Mouse (Mus musculus) CH12.LX (cell line): ENCODE data around the gene 1700030K09Rik.

Source experiments
- CHD2 ChIP-seq: IDR thresholded peaks from 2 replicates; pipeline ENCODE4 v1.6.1; 2011; ENCODE audit warnings: low read length, improper control_type of control experiment
- CTCF ChIP-seq, 2 experiments: IDR thresholded peaks in 1 of 2; conservative IDR thresholded peaks in 1 of 2; 2 replicates each; pipeline ENCODE4 v1.5.1; 2011 to 2012; ENCODE audit warnings: low read depth in 2 of 2, low read length in 2 of 2, improper control_type of control experiment in 1 of 2, inconsistent platforms in 1 of 2, mild to moderate bottlenecking in 1 of 2, moderate library complexity in 1 of 2
- E2F4 ChIP-seq: IDR thresholded peaks from 2 replicates; pipeline ENCODE4 v1.6.1; 2011; ENCODE audit warnings: low read depth, low read length, improper control_type of control experiment; ENCODE audit not compliant: insufficient replicate concordance
- ELF1 ChIP-seq: IDR thresholded peaks from 2 replicates; pipeline ENCODE4 v1.6.1; 2014; ENCODE audit warnings: low read depth, mild to moderate bottlenecking, inconsistent platforms, low read length, improper control_type of control experiment
- EP300 ChIP-seq: IDR thresholded peaks from 2 replicates; pipeline ENCODE4 v1.6.1; 2011; ENCODE audit warnings: low read length, improper control_type of control experiment
- JUN ChIP-seq: IDR thresholded peaks from 2 replicates; pipeline ENCODE4 v1.6.1; 2011; ENCODE audit warnings: low read depth, mild to moderate bottlenecking, low read length, improper control_type of control experiment, moderate library complexity; ENCODE audit not compliant: insufficient read depth
- KAT2A ChIP-seq: IDR thresholded peaks from 2 replicates; pipeline ENCODE4 v1.6.1; 2012; ENCODE audit warnings: low read length, improper control_type of control experiment, inconsistent platforms; ENCODE audit not compliant: insufficient replicate concordance
- MAX ChIP-seq: IDR thresholded peaks from 2 replicates; pipeline ENCODE4 v1.6.1; 2011; ENCODE audit warnings: low read length, improper control_type of control experiment
- POLR2A ChIP-seq: IDR thresholded peaks from 2 replicates; pipeline ENCODE4 v1.6.1; 2011; ENCODE audit warnings: low read depth, mild to moderate bottlenecking, improper control_type of control experiment, low read length
- RCOR1 ChIP-seq: conservative IDR thresholded peaks from 2 replicates; pipeline ENCODE4 v1.6.1; 2012; ENCODE audit warnings: low read depth, mild to moderate bottlenecking, inconsistent platforms, low read length, improper control_type of control experiment
- SMC3 ChIP-seq: IDR thresholded peaks from 2 replicates; pipeline ENCODE4 v1.6.1; 2011; ENCODE audit warnings: low read depth, low read length, improper control_type of control experiment
- TCF12 ChIP-seq: IDR thresholded peaks from 2 replicates; pipeline ENCODE4 v1.6.1; 2014; ENCODE audit warnings: low read depth, mild to moderate bottlenecking, inconsistent platforms, low read length, improper control_type of control experiment
- USF1 ChIP-seq: IDR thresholded peaks from 2 replicates; pipeline ENCODE4 v1.6.1; 2014; ENCODE audit warnings: low read depth, mild to moderate bottlenecking, inconsistent platforms, low read length, improper control_type of control experiment
- ZC3H11A ChIP-seq: IDR thresholded peaks from 2 replicates; pipeline ENCODE4 v1.6.1; 2012; ENCODE audit warnings: low read depth, mild to moderate bottlenecking, inconsistent platforms, low read length, improper control_type of control experiment

- TF ChIP-seq MAX: no peak
- TF ChIP-seq CTCF (conservative IDR thresholded peaks at IDR 0.05 in 1 of 2, IDR thresholded peaks at IDR 0.05 in 1 of 2; ENCODE audit: low read depth in 2 of 2, low read length in 2 of 2): no peak
- TF ChIP-seq USF1: no peak
- TF ChIP-seq KAT2A: no peak
- TF ChIP-seq TCF12: no peak
- no peak for TF ChIP-seq RCOR1
- no peak for TF ChIP-seq E2F4
- no peak for TF ChIP-seq SMC3
- no peak for TF ChIP-seq EP300
- no peak; the same call in 1 of the 2 replicates for TF ChIP-seq POLR2A
- TF ChIP-seq ELF1: no peak
- no peak for TF ChIP-seq ZC3H11A
- no peak for TF ChIP-seq CHD2
- no peak for TF ChIP-seq JUN
Observed at GRCm38 (mm10) chr8:72459881-72460533, 16.3 kb downstream of the 1700030K09Rik start.
